Comparison of ENCODE assay signal across 8 mouse cellular contexts in genomic region chr16:46496889-46497685, GRCm38 (mm10). TPM values are rescaled to one million over a fixed set of nuclear protein-coding genes. Genes with fewer than 3 reads are reported as not detected.
A peak's percentile ranks its signal among the peaks of the same experiment; 100 is the strongest.
DNase-seq lines count a peak whose midpoint lies in the region; ATAC-seq lines count a peak whose summit lies in the region.

No protein-coding gene starts in this region.

- no peaks in the 10 kb centered on the region for H3K27me3 ChIP-seq in hindbrain, embryonic 13.5 days
- no peaks in the 10 kb centered on the region for H3K27me3 ChIP-seq in lung, embryonic 16.5 days (ENCODE audit: control insufficient read depth, insufficient read depth, low read depth, low read length)

- peak overlapping the region; percentile 90 for H3K4me3 ChIP-seq in hindbrain, embryonic 13.5 days
- H3K4me3 ChIP-seq in lung, embryonic 16.5 days (ENCODE audit: low read length): peak overlapping the region; percentile 91

- peak; percentile 97 for ATAC-seq in hindbrain, embryonic 13.5 days (ENCODE audit: low FRiP score)
- ATAC-seq in lung, embryonic 16.5 days (ENCODE audit: low read depth): peak; percentile 95

- H3K4me1 ChIP-seq in hindbrain, embryonic 13.5 days (replicated peaks): peaks cover 26% of the 10 kb centered on the region
- H3K4me1 ChIP-seq in lung, embryonic 16.5 days (replicated peaks; ENCODE audit: control insufficient read depth, insufficient read depth, low read length): peaks cover 14% of the 10 kb centered on the region

- peak; percentile 95 for DNase-seq in R1 (ENCODE audit: low read depth, low spot score)
- DNase-seq in cerebellum, postnatal 10 days: peak; percentile 98 to 99
- peak; percentile 82 to 87 for DNase-seq in frontal cortex, postnatal 25 days (ENCODE audit: low spot score in 2 of 2)
- peak; percentile 94 to 97 for DNase-seq in layer of hippocampus, postnatal 10 days (ENCODE audit: low spot score in 2 of 2)
- DNase-seq in retina, adult 2 months (ENCODE audit: low read depth, low spot score): peak; percentile 77
- DNase-seq in thymus, postnatal 36 days: peak; percentile 86 to 88

- under 1% methylated on average over 68 of the region's 78 CpGs for WGBS in hindbrain, embryonic 13.5 days
- WGBS in lung, embryonic 16.5 days: 0% methylated on average over 51 of the region's 78 CpGs

- H3K9me3 ChIP-seq in hindbrain, embryonic 13.5 days: no peaks in the 10 kb centered on the region
- no peaks in the 10 kb centered on the region for H3K9me3 ChIP-seq in lung, embryonic 16.5 days (ENCODE audit: control insufficient read depth, low read length)

- H3K36me3 ChIP-seq in hindbrain, embryonic 13.5 days: no peaks in the 10 kb centered on the region
- H3K36me3 ChIP-seq in lung, embryonic 16.5 days (ENCODE audit: control insufficient read depth, insufficient read depth, low read length): no peaks in the 10 kb centered on the region

- H3K9ac ChIP-seq in hindbrain, embryonic 13.5 days: peak overlapping the region; percentile 92
- H3K9ac ChIP-seq in lung, embryonic 16.5 days (ENCODE audit: low read length): peak overlapping the region; percentile 97

- H3K4me2 ChIP-seq in hindbrain, embryonic 13.5 days: peak overlapping the region; percentile 85
- H3K4me2 ChIP-seq in lung, embryonic 16.5 days (ENCODE audit: low read depth, low read length): peak overlapping the region; percentile 92

- peak overlapping the region; percentile 95 for H3K27ac ChIP-seq in hindbrain, embryonic 13.5 days
- peak overlapping the region; percentile 97 for H3K27ac ChIP-seq in lung, embryonic 16.5 days (ENCODE audit: low read length)

RNA-seq across cellular contexts. Expression of gene Nectin3, which starts 1.2 kb away (rescaled TPM):
- 24.8 and 29.7 TPM in 2 replicates for polyA plus RNA-seq in hindbrain, embryonic 13.5 days (2015; fragmentation: Nextera tagmentation; extraction: Ambion mirVana)
- total RNA-seq in layer of hippocampus, postnatal 10 days (2021): 10 to 100 TPM; 75.8 to 89.9 TPM
- polyA plus RNA-seq in lung, embryonic 16.5 days (2015; fragmentation: Nextera tagmentation; extraction: Ambion mirVana): 12.0 and 12.1 TPM in 2 replicates

Comparison
In these comparisons a context has a peak if more than half of its experiments do, and no peak if none do; other contexts are left out.
1. Peak in every context shown above with its lines: DNase-seq, ATAC-seq, H3K4me3 ChIP-seq and H3K27ac ChIP-seq.